Mouse (Mus musculus): ENCODE results near the gene Nup93. TPM values are rescaled to one million over a fixed set of nuclear protein-coding genes. Genes with fewer than 3 reads are reported as not detected.

Gene Nup93
- polyA plus RNA-seq, 1 experiment, result 54.7 TPM

DNA sequence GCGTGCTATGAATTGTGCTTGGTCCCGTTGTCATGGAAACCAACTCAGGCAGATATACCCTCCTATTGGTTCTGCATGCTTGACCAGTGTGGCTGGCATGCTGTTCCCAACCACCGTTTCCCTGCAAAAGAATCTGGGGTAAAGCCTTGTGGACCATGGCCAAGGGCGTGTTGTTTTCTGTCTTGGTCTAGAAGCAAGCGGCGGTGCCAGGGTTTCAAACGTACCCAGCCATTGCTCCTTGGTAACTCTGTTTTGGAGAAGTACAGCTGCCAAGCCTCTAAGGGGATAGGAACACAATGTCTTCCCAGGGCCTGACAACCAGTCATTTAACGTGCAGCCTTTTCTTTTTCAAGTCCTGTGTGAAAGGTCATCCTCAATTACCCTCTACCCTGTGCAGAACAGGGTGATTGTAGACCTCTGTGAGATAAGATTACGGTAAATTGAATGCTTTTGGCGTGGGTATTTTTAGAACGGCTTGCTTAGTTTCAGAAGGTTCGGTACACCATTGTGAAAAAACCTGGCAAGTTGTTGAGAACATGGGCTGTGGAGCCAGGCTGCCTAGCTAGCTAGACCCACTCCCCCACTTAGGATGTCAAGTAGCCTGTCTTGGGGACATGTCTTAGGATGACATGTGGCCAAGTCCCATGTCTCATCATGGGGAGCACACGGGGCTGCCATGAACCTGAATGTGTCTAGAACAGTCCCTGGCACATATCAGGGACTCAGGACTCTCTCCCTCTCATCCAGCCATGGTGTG, 24.9 kb upstream of the Nup93 start:
- TF ChIP-seq POLR2A (IDR thresholded peaks at IDR 0.05; ENCODE audit: borderline replicate concordance, extremely low read depth, insufficient read depth, insufficient read length, poor library complexity, severe bottlenecking), result no peak
- TF ChIP-seq CTCF (IDR thresholded peaks at IDR 0.05; ENCODE audit: borderline replicate concordance, extremely low read depth, insufficient read depth, insufficient read length), result no peak
- peak; percentile 84 for DNase-seq (ENCODE audit: low read depth)

DNA sequence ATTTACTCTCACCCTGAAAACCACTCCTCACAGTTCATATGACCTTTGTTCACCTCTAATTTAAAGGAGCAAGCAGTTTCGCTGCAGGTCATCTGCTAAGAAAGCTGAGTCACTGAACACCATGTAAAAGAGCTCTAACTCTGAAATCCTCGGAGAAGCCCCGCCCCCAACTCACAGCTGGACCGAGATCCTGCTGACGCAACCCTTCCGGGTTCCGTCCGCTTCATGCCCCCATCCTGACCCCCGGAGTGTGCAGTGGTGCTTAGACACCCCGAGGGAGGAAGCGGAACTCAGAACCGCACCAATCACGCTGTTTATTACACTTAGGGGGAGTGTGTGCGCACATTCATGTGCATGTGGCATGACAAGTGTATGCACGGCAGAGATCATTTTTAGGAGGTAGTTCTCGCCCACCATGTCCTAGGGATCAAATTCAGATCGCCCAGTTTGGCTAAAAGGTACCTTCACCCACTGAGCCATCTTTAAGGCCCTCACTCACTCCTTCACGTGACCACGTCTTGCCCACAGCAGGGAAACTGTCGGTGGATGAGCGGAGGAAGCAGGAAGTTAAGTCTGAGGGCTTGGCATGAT, 23.2 kb upstream of the Nup93 start:
- no peak for TF ChIP-seq POLR2A (IDR thresholded peaks at IDR 0.05; ENCODE audit: borderline replicate concordance, extremely low read depth, insufficient read depth, insufficient read length, poor library complexity, severe bottlenecking)
- TF ChIP-seq CTCF (IDR thresholded peaks at IDR 0.05; ENCODE audit: borderline replicate concordance, extremely low read depth, insufficient read depth, insufficient read length), result no peak
- peak; percentile 23 for DNase-seq (ENCODE audit: low read depth)

DNA sequence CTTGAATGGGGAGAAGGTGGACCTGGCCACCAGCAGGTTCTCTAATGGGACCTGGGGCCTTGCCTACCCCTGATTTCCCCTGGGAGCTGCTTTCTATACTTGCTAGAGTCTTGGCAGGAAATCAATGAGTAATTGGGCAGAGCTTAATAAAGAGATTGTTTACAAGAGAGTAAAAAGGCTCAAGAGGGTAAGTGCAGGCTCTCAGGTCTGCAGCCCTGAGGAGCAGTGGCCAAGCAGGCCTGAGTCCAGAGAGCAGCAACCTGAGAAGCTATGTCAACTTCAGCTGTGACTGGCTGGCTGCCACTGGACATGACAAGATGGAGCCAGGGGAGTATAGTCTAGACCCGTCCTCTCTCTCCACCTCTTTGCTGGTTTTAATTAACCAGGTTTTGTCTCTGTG, 21.4 kb upstream of the Nup93 start:
- peak; percentile 70 for DNase-seq (ENCODE audit: low read depth)

DNA sequence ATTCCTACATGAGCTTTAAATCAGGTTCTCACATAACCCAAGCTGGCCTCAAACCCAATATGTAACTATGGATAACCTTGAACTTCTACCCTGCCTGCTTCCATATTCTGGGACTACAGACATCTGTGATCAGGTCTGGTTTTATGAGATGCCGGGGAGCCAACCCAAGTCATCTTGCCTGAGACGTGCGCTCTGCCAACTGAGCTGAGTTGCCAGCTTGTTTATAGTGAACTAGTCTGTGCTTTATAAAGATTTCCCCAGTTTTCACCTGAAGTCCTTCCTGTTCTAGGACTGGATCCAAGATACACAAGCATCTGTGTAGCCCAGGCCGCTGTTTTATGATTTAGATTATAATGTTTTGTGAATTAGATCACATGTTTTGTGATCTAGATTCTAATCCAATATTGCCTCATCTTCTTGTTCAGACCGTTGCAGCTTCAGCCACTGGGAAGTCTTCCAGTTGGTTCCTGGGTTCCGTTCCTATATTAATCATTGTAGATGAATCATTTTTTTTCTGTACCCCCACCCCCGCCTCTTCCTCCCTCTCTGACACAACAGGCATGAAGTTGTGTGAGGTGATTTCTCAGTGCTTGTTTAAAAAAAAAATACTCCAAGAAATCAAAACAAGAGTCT, 19.7 kb upstream of the Nup93 start:
- DNase-seq (ENCODE audit: low read depth), result no peak
- no peak for TF ChIP-seq CTCF (IDR thresholded peaks at IDR 0.05; ENCODE audit: borderline replicate concordance, extremely low read depth, insufficient read depth, insufficient read length)
- TF ChIP-seq POLR2A (IDR thresholded peaks at IDR 0.05; ENCODE audit: borderline replicate concordance, extremely low read depth, insufficient read depth, insufficient read length, poor library complexity, severe bottlenecking), result no peak

More for the DNA sequence above, 21.4 kb upstream of the Nup93 start:
- TF ChIP-seq POLR2A (IDR thresholded peaks at IDR 0.05; ENCODE audit: borderline replicate concordance, extremely low read depth, insufficient read depth, insufficient read length, poor library complexity, severe bottlenecking), result no peak
- no peak for TF ChIP-seq CTCF (IDR thresholded peaks at IDR 0.05; ENCODE audit: borderline replicate concordance, extremely low read depth, insufficient read depth, insufficient read length)

DNA sequence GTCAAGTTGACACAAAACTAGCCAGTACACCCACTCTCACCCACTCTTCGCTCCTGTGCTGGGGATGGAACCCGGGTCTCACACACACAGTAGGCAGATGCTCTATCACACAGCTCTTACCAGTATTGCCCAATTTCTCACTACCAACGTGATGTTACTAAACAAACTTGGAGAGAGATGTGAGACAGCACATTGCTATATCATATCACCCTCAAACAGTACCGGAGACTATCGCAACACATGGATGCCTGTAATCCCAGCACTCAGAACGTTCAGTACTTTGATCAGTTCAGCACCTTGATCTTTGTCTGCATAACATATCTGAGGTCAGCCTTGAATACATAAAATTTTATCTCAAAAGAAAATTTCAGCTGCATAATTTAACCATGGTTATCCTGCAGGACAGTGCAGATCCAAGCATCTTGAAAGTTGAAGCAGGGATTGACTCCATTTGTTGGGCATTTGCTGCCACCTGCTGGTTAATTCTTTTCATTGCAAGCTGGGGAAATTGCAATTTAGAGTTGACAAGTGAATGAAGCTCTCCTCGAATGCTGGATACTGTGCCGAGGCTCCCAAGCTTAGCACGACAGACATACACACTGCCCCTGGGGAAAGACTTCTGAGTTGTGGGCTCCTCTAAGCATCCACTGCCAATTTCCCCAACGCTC, 15.0 kb upstream of the Nup93 start:
- peak; percentile 90 for DNase-seq (ENCODE audit: low read depth)
- TF ChIP-seq POLR2A (IDR thresholded peaks at IDR 0.05; ENCODE audit: borderline replicate concordance, extremely low read depth, insufficient read depth, insufficient read length, poor library complexity, severe bottlenecking) (no peak), CTCF (IDR thresholded peaks at IDR 0.05; ENCODE audit: borderline replicate concordance, extremely low read depth, insufficient read depth, insufficient read length) (peak; percentile 82; the same call in 1 of the 2 replicates)

DNA sequence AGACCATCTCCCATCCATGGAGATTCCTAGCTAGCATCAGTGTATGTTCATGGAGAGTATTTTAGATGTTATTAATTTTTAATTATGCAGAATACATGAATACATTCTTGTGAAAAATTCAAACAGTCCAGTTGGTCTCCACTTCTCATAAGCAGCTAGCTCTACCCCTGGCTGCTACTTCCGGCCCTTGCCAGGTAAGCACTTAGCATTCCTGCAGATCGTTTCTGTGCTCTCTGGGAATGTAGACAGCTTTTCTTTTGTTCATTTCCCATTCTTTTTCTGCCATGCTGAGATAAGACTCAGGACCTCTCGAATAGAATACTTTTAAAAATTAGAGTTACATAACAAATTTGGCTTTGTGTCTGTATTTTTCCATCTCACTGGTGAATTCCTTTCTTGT, 10.3 kb upstream of the Nup93 start:
- no peak for DNase-seq (ENCODE audit: low read depth)
- TF ChIP-seq CTCF (IDR thresholded peaks at IDR 0.05; ENCODE audit: borderline replicate concordance, extremely low read depth, insufficient read depth, insufficient read length), result no peak

DNA sequence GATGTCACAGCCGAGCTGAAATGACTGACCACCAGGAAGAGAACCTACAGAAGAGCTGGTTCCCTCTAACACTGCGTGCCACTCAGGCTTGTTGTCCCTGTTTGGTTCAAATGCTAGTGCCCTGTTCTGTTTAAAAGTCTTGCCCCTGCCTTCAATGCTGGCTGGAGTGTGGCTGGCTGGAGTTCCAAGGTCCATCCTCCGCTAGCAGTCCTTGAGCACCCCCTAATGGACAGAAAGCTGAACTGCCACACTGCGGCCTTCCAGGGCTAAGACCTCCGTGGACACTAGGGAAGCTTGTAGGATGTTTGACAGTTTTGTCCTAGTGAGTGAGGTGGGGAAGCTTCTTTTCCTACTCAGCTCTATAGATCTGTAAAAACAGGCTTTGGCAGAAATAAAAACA, 8.6 kb upstream of the Nup93 start:
- peak; percentile 74 for DNase-seq (ENCODE audit: low read depth)
- no peak for TF ChIP-seq POLR2A (IDR thresholded peaks at IDR 0.05; ENCODE audit: borderline replicate concordance, extremely low read depth, insufficient read depth, insufficient read length, poor library complexity, severe bottlenecking)
- peak; percentile 91 for TF ChIP-seq CTCF (IDR thresholded peaks at IDR 0.05; ENCODE audit: borderline replicate concordance, extremely low read depth, insufficient read depth, insufficient read length)

DNA sequence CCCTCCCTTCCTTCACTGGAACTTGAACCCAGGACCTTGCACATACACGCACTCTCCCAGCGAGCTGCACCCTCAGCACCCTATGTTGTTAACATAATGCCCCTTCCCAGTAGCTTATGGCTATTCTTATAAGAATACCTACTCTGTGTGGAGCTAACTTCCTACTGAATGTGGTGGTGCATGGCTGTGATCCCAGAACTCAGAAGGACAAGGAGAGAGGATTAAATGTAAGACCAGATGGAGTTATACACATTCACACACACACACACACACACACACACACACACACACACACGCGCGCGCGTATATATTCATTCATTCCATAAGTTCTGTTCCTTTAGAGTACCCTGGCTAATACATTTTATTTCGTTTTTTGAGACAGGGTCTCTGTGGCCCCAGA, 8.1 kb upstream of the Nup93 start:
- no peak for DNase-seq (ENCODE audit: low read depth)
- TF ChIP-seq POLR2A (IDR thresholded peaks at IDR 0.05; ENCODE audit: borderline replicate concordance, extremely low read depth, insufficient read depth, insufficient read length, poor library complexity, severe bottlenecking), result no peak
- TF ChIP-seq CTCF (IDR thresholded peaks at IDR 0.05; ENCODE audit: borderline replicate concordance, extremely low read depth, insufficient read depth, insufficient read length), result no peak

DNA sequence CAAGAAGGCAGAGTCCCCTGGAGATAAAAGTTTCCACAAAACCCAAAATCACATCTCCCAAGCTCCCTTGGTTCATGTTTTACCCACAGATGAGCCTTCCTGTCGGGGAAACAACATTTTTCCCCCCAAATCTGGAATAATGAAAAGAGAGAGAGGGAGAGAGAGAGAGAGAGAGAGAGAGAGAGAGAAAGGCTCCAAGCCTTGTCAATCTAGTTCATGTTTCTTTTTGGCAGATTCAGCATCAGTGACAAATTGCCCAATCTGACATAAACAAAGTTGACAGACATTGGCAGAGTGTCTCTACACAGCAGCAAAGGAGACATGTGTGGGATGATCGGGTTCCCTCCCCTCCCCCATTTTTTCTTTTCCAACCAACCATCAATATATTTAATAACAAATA, 6.9 kb upstream of the Nup93 start:
- DNase-seq (ENCODE audit: low read depth), result peak; percentile 61
- TF ChIP-seq CTCF (IDR thresholded peaks at IDR 0.05; ENCODE audit: borderline replicate concordance, extremely low read depth, insufficient read depth, insufficient read length), result no peak
- no peak for TF ChIP-seq POLR2A (IDR thresholded peaks at IDR 0.05; ENCODE audit: borderline replicate concordance, extremely low read depth, insufficient read depth, insufficient read length, poor library complexity, severe bottlenecking)

DNA sequence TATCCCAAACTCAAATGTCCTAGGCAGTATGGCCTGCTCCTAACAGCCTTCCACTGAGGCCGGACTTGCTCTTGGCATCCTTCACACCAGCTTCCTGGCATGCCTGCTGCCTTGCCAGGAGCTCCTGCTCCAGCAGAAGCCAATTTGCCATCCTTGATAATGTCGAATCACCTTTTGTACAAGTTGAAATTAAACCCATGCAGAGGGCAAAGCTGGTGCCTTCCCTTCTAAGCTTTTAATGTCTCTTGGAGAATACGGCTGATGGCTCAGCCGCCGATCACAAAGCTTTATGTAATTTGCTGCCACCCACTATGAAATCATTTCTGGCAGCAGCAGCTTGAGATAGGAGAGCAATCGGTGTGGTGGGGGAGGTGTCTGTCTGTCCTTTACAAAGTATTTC, 4.7 kb upstream of the Nup93 start:
- TF ChIP-seq POLR2A (IDR thresholded peaks at IDR 0.05; ENCODE audit: borderline replicate concordance, extremely low read depth, insufficient read depth, insufficient read length, poor library complexity, severe bottlenecking) (no peak), CTCF (IDR thresholded peaks at IDR 0.05; ENCODE audit: borderline replicate concordance, extremely low read depth, insufficient read depth, insufficient read length) (no peak)
- peak; percentile 17 for DNase-seq (ENCODE audit: low read depth)

DNA sequence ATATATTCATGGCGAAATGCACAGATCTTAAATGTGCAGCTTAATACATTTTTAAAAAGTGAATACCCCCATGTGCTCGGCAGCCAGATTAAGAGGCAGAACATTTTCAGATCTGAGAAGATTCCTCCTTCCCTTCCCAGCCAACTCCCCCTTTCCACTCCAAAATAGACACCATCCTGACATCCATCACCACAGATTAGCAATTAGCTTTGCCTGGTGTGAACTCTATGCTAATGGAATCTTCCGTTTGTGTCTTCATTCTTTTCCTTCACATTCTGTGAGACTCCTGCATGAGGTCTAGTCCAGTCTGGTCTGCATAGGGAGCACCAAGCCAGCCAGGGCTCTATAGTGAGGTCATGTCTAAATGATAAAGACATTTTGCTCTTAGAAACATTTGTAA, 4.1 kb upstream of the Nup93 start:
- TF ChIP-seq POLR2A (IDR thresholded peaks at IDR 0.05; ENCODE audit: borderline replicate concordance, extremely low read depth, insufficient read depth, insufficient read length, poor library complexity, severe bottlenecking), result no peak
- no peak for TF ChIP-seq CTCF (IDR thresholded peaks at IDR 0.05; ENCODE audit: borderline replicate concordance, extremely low read depth, insufficient read depth, insufficient read length)
- no peak for DNase-seq (ENCODE audit: low read depth)
